Mouse (Mus musculus) left cerebral cortex, postnatal 4 days (tissue): ENCODE data around the gene Rap1a. TPM values are rescaled to one million over a fixed set of nuclear protein-coding genes. Genes with fewer than 3 reads are reported as not detected.
"Not testable (repeated sequence)": the region's sequence is repeated elsewhere in the genome, so short reads cannot be mapped to it uniquely, and the experiment has no call there.

ENCODE experiments used
- DNase-seq: peaks from one replicate; pipeline ENCODE4 v3.0.0-alpha.2; 2022
- intact Hi-C: fragments of 180-260 bp; cut with DNase I; formaldehyde crosslinking; loops from one replicate; pipeline ENCODE4 v1.15.1; 2025
- total RNA-seq, 2 experiments: library from RNA; stranded (reverse); gene quantifications; 2 replicates each; pipeline ENCODE4 v1.2.3; 2021

The Rap1a gene
- total RNA-seq, 2 experiments from 2014 or later = 73.0 to 84.9 TPM

DNA sequence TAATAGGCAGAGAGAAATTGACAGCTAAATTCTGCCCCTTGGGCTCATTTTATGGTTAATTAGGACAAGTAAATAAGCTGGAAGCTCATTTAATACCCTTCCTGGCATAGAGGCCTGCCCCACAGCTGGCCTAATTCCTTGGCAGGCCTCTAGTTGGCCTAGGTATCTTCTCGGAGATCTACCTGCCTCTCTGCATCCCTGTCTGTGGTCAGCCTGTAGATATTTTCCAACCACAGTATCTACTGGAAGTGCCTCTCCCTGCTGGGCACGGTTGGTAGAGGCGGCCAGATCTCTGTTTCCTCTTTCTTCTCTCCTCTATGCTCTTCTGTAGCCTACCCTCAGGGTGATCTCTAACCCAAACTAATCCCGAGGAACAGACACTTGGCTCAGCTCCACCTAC, 81.2 kb downstream of the Rap1a start:
- intact Hi-C loops = loop anchor here (5.0 kb wide), 1 partner anchor 33 kb away; the partner anchor contains the start of gene Ddx20
- no peak for DNase-seq

DNA sequence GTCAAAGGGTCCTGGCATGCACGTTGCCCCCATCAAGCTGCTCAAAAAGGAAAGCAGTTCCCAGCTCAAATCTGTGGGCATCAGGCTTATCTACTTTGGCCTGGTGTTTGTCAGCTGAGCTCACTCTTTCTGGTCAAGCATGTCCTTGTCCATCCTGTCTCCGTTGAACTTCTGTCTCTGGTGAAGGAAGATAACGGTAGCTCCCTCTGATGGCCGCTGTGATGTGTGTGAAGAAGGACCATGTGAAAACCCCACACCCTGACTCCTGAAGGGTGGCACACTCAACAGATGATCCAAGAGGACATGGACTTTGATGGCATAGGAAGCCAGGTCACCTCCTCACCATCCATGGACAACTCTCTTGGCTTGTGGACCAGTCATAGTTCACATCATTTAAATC, 82.4 kb downstream of the Rap1a start:
- intact Hi-C loops = no loop called here

DNA sequence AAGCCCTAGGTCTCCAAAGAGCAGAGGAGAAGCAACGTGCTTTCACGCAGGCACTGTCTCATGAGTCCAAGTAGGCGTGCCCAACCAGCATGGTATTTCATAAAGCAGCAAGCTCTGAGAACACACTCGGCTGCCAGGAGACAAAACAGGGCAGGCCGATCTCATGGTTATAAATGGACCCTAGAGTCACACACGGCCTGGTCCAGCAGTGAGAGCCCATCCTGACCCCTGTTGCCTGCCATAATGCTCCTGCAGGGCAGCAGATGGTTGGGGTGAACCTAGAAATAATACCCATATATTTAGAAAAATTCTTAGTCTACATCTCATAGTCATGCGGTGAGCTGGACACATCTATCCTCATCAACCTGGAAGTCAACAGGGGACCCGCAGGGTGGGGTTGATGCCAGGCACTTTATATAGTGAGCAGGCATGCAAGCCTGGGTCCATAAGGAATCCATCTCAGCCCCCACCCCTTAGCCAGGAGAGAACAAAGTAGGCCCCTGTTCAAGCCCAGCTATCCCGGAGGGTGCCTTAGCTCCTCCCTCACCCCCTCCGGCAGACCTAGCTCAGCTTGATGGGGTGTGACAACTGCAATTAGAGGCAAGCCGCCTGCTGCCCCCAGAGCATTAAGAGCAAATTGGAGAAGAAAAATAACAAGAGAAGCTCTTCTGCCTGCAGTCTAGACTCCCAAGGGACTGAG, 83.1 kb downstream of the Rap1a start:
- peak; percentile 27 for DNase-seq
- intact Hi-C loops = no loop called here

More for the DNA sequence above, 82.4 kb downstream of the Rap1a start:
- no peak for DNase-seq

DNA sequence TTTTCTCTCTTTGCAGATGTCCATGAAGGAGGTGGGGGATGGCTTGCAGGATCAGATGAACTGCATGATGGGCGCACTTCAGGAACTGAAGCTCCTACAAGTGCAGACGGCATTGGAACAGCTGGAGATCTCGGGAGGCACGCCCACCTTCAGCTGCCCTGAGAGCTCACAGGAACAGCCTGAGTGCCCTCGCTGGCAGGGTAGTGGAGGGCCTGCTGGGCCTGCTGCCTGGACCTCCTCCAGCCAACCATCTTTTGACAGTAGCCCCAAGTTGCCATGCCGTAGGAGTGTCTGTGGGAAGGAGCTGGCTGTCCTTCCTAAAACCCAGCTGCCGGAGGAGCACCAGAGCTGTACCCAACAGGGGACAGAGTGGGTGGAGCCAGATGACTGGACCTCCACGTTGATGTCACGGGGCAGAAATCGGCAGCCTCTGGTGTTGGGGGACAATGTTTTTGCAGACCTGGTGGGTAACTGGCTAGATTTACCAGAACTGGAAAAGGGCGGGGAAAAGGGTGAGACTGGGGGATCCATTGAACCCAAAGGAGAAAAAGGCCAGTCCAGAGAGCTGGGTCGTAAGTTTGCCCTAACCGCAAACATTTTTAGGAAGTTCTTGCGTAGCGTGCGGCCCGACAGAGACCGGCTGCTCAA, 84.7 kb downstream of the Rap1a start:
- DNase-seq = peak; percentile 89
- intact Hi-C loops = no loop called here

DNA sequence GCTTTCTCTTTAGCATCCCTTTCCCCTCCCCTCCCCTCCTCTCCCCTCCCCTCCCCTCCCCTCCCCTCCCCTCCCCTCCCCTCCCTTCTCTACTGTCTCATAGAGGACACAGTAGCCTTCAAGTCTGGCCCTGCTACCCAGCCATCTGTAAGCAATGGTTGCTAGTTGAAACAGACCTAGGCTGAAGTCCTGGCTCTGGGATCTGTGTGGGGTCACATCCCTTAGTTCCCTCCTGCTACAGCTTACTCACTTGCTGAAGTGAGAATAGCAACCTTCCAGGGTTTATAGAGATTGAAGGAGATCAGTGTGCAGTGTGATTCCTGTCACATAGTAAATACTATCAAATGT, 86.3 kb downstream of the Rap1a start:
- no peak for DNase-seq
- intact Hi-C loops = no loop called here

DNA sequence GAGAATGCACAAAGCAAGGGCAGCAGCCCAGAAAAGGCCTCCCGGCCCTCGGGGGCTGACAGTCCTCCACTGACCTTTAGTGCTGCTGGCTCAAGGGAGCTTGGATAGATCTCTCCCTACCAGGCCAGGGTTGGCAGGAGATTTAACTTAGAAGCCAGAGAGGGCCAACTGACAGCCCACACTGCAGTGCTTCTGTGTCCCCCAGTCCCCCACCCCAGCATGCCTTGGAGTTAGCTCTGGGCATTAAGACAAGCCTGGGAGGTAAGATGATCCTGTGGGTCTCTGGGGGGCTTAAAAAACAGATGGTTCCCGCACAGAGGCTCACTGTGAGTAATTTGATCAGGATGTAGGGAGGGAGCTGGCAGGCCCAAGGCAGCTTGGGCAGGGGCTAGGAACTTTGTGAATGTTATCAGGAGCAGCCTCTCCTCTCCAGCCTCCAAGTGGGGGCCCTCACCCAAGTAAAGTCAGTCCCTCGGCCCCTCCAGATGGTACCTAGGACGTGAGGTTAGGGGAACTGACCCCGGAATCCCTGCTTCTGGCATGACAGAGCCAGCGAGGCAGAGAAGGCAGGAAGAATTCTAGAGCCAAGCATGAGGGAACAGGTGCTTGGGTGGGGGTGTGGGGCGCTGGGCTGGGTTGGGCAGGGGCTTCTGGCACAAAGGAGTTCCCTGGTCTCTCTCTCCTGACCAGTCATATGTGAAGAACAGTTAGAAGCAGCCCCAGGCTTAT, 86.9 kb downstream of the Rap1a start:
- intact Hi-C loops = no loop called here
- peak; percentile 87 for DNase-seq

DNA sequence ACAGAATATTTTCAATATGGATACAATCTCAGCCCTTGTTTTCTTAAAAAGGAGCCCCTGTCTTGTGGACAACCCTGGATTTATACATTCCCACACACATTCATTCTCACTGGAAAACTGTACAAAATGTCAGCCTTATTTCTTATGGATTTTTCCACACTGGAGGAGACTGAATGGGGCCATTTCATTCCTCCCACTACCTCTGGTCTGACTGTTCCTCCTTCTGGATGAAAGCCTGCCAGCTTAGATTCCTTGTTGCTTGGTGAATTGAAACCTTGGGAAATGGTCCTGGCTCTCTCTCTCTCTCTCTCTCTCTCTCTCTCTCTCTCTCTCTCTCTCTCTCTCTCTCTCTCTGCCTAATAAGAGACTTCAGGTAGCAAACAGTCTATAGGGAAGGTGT, 88.3 kb downstream of the Rap1a start:
- intact Hi-C loops = no loop called here
- DNase-seq = no peak

DNA sequence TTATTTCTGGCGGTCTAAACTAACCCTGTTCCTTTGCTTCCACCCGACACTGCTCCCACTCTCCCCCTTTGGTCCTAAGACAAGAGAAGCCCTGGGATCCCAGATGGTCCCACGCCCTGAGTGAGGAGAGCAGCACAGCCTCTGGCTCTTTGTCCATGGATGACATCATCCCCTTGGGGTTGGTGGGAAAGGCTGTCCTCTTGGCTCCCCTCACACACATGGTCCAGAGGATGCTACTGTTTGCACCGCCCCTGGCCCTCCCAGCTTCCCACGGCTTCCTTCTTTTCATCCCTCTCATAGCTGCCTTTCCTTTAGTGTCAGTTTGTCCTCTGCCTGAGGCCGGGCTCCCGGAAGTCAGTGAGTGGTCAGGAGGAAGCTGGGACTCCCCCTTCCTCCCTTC, 89.4 kb downstream of the Rap1a start:
- intact Hi-C loops = no loop called here
- DNase-seq = peak; percentile 78

DNA sequence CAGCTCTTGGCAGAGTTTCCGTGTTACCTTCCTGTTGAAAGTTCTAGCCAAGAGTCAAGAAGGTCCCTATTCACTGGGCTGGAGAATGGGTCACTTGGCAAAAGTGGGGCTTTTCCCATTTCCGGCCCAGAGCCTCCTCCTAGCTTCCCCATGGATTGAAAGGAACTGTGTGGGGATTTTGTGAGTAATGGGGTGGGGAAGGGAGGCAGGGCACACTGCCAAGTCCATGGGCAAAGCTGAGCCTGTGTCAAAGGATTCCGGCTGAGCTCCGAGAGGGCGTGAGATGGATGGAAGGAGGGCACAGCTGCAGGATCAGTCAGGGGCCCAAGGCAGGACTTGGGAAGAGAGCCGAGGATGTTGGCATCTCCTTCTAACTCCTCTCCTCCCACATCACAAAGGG, 90.9 kb downstream of the Rap1a start:
- intact Hi-C loops = no loop called here
- DNase-seq = peak; percentile 93

DNA sequence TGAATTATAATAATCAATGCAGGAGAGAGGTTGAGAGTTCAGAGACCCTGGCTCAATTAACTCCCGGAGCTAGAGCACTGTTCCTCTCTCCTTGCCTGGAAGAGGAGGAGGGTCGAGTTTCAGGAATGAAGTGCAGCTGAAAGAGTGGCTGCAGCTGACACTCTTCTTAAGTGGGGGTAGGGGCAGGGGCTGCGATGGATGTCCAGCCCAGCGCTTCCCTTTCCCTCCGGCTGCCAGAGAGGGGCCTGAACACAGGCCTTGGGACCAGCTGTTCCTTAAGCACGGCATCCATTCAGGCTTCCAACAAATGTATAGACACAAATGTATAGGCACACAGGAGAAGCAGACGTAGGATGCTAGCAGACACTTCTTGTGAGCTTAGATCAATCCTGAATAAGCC, 93.5 kb downstream of the Rap1a start:
- no peak for DNase-seq
- intact Hi-C loops = no loop called here

DNA sequence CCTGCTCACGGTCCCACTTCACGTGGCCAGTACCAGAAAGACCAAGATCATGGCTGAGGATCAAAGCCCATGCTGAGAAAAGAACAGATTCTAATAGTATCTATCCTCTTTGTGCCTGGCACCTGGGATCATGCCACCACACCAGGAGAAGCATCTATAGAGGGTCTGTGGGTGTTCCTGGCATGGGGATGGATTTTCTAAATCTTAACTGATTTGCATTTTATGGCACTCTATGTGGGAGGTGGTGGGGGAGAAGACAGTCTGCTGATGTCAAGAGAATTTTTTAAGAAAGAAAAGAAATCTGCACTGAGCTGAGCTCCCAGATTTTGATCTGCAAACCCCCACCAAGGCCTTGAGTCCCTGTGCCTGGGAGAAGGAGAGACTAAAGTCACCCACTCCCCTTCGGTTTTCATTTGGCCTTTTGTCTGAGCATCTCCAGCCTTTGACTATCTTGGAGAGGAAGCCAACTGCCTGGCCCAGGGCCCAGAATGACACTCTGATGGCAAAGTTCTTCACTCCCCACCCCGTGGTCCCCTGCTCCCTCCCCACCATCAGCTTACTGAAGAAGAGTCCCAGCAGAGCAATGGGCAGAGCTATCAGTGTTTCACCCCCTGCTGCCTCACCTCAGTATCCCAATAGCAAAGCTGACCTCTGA, 94.6 kb downstream of the Rap1a start:
- intact Hi-C loops = no loop called here
- peak; percentile 88 for DNase-seq

DNA sequence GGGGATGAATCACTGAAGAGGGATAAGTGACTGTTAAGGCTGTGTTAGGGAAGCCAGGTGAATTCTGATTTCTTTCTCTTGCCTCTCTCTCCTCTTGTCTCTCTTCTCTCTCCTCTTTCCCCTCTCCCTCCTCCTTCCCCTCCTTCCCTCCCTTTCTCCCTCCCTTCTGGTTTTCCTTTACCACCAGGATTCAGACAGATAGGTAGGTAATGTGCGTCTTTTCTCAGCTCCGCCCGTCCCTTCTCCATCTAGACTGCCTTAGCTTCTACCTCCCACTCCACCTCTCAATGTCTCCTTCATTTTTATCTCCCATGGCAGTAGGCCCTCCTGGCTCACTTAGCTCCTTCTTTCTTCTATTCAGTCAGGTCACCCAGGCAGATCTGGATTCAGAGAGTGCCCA, 95.6 kb downstream of the Rap1a start:
- intact Hi-C loops = no loop called here
- DNase-seq = no peak

DNA sequence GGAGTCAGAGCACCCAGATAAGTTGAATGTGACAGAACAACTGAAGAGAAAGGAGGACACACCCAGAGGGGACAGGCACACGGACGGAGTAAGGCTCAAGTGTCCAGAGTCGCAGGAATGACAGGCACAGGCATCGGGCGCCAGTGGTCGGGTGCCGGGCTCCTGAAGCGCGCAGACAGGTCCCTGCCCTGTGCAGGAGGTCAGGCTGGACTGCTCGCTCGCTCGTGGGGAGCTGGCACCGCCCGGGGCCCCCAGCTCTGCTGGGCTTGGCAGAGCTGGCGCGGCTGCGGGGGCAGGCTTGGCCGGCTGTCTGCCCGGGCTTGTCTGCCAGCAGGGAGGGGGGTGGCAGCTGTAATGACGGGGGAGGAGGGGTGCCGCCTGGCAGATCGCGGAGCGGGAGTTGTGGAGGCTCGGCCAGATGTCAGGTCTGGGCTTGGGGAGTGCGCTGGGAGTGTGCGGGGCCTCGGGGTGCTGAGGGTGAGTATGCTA, 96.0 kb downstream of the Rap1a start:
- intact Hi-C loops = no loop called here
- peak; percentile 91 for DNase-seq

DNA sequence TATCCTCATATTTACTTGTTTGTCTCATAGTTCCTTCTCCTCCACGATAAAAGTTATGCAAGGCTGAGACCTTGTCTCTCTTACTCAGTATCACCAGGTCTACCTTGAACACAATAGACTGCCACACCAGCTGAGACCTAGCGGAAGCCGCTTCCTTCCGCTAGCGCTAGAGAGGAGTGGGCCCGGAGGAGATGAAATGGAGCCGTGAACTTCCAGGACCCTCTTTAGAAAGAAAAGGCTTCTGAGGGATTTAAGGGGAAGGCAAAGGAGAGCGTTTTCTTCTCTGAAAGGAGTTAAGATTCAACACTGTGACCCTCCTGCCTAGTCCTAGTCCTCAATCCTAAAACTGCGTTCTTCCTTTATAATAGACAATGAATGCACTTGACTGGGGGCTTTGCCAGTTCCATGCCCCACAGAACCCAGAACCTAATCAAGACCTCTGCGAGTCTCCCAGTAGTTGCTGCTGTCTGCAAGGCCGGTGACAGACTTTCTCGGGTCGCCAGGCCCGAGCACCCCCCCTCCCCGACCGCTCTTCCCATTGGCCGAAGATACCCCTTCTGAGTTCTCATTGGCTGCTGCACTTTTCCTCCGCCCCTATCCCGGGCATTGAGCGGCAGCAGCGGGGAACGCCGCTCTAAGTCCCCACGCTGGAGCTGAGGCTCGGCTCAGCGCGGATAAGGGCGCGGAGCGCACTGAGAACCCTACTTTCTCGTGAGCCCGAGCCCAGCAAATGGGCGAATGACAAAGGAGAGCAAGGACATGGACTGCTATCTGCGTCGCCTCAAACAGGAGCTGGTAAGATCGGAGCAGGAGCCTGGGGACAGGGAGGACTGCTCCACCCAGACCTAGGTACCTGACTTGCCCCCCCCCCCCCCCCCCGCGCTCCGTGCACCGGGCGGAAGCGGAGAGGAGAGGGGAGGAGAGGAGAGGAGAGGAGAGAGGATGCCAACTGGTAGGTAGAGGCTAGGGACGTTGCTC, 96.8 kb downstream of the Rap1a start, which contains the start of gene Inka2:
Gene Inka2, plus strand, starts transcription at position 569 of the 978 bp plus-strand sequence.
- intact Hi-C loops = no loop called here
- DNase-seq = peak; percentile 86

DNA sequence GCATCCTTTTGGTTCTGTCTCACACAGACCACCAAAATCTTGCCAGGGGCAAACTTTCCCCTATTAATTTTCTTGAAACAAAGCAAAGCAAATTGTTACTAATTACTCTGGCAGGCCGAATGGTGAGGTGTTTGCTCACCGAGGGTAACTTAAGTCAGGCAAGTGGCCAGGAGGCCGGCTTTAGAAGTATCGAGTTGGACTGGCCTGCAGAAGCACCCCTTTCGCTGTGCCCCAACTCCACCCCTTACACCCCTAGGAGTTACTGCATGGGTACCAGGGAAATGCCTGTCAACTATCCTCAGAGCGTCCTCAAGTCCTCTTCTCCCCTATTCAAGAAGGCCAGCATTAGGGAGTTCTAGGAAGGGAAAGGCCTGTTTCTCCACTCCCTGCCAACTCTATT, 97.6 kb downstream of the Rap1a start:
- intact Hi-C loops = no loop called here
- no peak for DNase-seq

DNA sequence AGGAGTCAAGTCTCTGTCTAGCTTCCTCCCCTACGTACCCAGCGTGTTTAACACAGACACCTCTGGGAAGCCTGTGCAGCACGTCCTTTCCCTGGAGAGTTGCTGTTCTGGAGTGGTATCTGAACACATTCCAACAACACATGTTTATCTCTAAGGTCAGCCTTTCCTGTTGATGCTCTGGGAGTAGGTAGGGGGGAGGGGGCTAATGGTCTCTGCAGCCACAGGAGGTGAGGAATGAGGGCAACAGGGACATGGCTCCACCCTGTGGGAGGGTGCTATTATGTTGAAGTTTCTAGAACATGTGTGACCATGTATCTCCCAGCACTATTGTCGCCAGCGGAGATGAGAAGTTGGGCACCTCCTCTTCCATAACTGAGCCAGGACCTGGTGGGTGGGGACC, 99.7 kb downstream of the Rap1a start:
- no peak for DNase-seq
- intact Hi-C loops = no loop called here

DNA sequence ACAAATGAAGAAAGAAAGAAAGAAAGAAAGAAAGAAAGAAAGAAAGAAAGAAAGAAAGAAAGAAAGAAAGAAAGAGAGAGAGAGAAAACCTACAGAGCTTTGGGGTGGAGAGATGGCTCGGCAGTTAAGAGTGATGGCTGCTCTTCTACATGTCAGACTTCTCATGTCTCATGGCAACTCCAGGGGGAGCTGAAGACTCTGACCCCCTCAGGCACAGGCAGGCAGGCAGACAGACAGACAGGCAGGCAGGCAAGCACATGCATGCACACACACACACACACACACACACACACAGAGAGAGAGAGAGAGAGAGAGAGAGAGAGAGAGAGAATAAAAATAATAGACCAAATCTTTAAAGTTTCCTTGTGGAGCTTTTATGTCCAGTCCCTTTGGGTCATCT, 100.3 kb downstream of the Rap1a start:
- intact Hi-C loops, DNase-seq: not testable (repeated sequence)

DNA sequence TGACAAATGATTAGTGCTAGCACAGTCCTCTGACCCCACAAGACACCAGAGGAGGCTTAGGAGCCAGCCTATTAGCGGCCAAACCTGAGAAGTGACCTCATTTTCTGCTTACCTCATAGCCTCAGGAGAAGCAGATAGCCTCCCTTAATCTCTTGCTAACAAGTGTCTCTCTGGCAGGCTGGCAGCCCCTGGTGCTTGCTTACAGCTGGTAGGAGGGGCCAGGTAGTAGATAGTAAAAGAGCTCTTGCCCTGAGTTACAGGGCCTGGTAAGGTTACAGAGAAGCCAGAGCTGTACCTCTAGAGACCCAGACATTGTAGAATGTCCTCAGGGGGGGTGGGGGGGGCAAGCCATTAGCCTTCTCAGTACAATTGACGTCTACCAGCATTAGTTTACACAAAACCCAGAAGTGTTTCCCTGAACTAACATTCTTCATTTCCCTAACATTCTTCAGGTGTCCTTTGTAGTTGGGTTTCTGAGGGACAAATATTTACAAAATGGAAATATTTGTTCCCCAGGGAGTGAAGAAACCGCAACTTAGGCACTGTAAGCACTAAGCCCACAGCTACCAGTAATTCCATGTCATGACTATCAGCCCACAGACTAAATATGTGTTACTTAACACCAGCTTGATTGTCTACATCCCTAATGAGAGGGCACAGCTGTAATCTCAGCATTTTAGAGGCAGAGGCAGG, 101.7 kb downstream of the Rap1a start:
- intact Hi-C loops = no loop called here

DNA sequence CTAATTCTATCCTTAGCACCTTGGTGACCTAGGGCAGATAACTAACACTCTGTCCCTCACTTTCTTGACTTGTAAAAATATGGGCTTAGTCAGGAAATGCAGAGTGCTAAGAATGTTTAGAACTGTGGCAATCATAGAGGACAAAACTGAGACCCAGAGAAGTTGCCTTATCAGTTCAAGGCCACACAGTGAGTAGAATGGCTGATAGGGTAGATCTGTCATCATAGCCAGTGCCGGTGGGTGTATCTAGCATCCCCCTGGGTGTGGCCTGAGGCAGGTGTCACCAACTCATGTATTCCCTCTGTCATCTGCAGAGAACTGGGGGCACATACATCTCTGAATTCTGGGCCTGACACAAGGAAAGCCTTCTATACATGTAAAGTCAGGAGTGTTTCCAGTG, 102.8 kb downstream of the Rap1a start:
- intact Hi-C loops = no loop called here
- DNase-seq = no peak

More for the DNA sequence above, 101.7 kb downstream of the Rap1a start:
- no peak for DNase-seq

DNA sequence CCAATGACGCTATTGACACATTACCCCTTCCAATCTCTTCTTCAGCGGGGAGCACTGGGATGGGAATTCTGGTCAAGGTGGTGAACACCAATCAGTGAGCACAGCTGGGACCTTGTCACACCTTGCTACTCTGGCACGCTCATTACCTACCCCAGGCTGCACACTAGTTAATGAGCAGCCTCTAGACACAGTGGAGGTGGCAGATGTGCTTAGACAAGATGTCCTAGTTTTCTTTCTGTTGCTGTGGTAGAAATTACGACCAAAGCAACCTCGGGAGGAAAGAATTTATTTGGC, 104.0 kb downstream of the Rap1a start:
- intact Hi-C loops = no loop called here
- no peak for DNase-seq
